Mouse (Mus musculus): ENCODE measurements around the gene Cxcl16. TPM values are rescaled to one million over a fixed set of nuclear protein-coding genes. Genes with fewer than 3 reads are reported as not detected.
"Not testable (repeated sequence)": the region's sequence is repeated elsewhere in the genome, so short reads cannot be mapped to it uniquely, and the experiment has no call there.

Cxcl16 gene
- polyA plus RNA-seq, 1 experiment from 2014 or later = 5.2 TPM

DNA sequence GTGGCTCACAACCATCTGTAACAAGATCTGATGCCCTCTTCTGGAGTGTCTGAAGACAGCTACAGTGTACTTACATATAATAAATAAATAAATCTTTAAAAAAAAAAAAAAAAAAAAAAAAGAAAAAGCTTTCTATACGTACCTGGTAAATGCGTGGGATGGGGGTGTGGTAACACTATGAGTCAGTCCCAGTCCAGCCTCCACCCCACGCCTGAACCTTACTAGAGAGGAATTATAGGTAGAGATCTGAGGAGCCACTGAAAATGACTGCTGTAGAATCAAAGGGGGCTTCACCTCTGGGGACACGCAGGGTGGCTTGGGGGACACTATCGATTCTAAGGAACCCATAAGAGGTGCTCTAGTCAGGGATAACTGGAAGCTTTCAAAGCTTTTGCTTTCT is 13.5 kb upstream of the Cxcl16 start:
- not testable (repeated sequence) for H3K4me2 ChIP-seq; H3K9ac ChIP-seq; H3K9me3 ChIP-seq; H3K27me3 ChIP-seq; H3K27ac ChIP-seq (replicated peaks); H3K4me1 ChIP-seq (replicated peaks); ATAC-seq (ENCODE audit: low FRiP score, low read depth); H3K36me3 ChIP-seq; H3K4me3 ChIP-seq
- 91% methylated on average over 5 of the region's 5 CpGs for WGBS

DNA sequence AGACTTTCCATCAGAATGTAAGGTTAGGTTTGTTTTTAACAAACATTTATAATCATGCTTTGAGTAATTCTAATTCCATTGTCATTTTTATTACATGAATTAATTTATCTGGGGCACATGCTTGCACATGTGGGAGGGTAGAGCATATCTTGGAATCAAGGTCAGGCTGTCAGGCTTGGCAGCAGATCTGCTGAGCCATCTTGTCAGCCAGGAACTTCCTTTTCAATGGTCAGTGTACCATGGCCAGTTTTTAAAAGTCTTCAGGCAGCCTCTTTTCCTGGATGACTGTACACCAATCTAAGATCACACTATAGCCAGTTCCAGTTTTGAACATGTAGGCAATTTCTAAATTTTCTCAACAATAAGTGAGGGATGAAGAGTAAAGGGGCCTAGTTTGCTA is 12.9 kb upstream of the Cxcl16 start:
- Histone ChIP-seq H3K27me3 (no peaks in the 10 kb centered on the region), H3K4me3 (no peak overlapping the region), H3K9me3 (no peaks in the 10 kb centered on the region), H3K27ac (replicated peaks) (no peak overlapping the region), H3K9ac (no peak overlapping the region), H3K4me1 (replicated peaks) (no peaks in the 10 kb centered on the region), H3K36me3 (no peaks in the 10 kb centered on the region), H3K4me2 (no peak overlapping the region)
- ATAC-seq (ENCODE audit: low FRiP score, low read depth) = no peak

DNA sequence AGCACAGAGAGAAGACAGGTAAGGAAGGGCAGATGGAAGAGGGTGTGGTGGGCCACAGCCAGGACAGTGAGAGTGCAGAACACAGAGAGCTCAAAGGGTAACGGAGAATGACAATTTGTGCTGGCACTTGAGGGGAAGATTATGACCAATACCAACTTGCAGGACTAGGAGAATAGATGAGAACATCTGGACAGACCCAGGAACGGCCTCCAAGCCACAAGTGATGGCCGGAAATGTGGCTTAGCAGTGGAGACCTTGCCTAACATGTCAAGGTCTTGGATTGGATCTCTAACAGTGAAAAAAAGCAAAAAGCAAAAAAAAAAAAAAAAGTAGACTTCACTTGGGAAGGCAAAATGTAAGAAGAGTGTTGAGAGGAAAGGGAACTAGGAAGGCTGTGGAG is 10.0 kb upstream of the Cxcl16 start:
- Histone ChIP-seq H3K4me2 (no peak overlapping the region), H3K9ac (no peak overlapping the region), H3K36me3 (no peaks in the 10 kb centered on the region), H3K27me3 (peaks cover 8% of the 10 kb centered on the region; the same call in 1 of the 2 replicates), H3K4me3 (no peak overlapping the region), H3K27ac (replicated peaks) (no peak overlapping the region), H3K4me1 (replicated peaks) (peaks cover 9% of the 10 kb centered on the region), H3K9me3 (no peaks in the 10 kb centered on the region)
- no peak for ATAC-seq (ENCODE audit: low FRiP score, low read depth)
- WGBS = 85% methylated on average over 3 of the region's 3 CpGs

DNA sequence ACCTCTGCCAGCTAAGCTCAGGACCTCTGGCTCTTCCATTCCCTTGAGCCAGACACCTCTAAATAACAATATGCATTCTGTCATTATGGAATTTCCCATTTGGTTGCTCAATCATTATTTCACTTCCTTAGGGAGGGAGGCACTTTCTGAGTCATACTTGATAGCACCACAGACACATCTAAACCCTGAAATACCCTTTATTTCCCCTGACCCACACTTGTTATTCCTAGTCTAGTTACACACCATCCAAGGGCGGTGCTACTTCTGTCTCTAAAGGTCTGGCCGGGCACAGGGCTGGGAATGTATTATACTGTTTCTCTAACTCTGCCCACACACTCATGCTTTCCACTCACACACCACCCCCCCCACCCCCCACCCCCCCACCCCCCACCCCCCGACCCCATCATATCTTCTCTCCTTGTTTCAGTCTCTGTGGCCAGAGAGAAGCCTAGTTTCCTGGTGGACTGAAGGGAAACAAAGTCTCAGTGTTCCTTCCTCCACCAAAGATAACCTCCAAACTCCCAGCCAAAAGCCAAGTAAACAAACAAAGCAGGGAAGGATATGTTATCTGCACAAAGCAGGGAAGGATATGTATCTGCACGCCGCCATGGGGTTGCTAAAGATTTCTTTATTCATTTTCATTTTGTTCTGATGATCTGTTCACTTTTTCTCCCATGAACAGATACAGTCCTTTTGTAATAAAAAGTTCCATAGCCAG is 8.3 kb upstream of the Cxcl16 start:
- Histone ChIP-seq H3K9ac (no peak overlapping the region), H3K4me3 (no peak overlapping the region), H3K4me2 (no peak overlapping the region), H3K9me3 (no peaks in the 10 kb centered on the region), H3K36me3 (no peaks in the 10 kb centered on the region), H3K4me1 (replicated peaks) (peaks cover 9% of the 10 kb centered on the region), H3K27ac (replicated peaks) (no peak overlapping the region), H3K27me3 (peaks cover 8% of the 10 kb centered on the region)
- WGBS = 88% methylated on average over 5 of the region's 5 CpGs
- ATAC-seq (ENCODE audit: low FRiP score, low read depth) = no peak

DNA sequence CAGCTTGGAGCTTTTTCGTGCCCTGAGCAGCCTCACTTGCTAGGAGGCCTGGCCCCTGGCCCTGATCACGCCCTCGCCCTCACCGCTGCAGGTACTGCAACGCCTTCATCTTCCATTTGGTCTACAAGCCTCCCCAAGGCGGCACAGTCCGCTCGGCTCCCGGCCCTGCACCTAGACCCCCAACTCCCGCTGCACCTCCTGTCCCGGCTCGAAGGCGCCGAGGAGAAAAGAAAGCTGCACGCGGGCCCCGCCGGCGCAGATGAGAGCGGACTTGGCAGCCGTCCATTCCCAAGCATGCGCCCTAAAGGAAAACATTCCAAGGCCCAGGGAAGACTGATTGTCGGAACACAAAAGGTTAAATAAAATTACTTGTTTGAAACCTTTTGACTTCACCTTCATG is 6.0 kb upstream of the Cxcl16 start:
- 0 out of 2 replicates have a peak overlapping the region, but pooled peaks have one; percentile 15 for H3K9ac ChIP-seq
- H3K27me3 ChIP-seq = peaks cover 17% of the 10 kb centered on the region
- H3K27ac ChIP-seq (replicated peaks) = no peak overlapping the region
- no peaks in the 10 kb centered on the region for H3K36me3 ChIP-seq
- no peak for ATAC-seq (ENCODE audit: low FRiP score, low read depth)
- WGBS = 17% methylated on average over 23 of the region's 23 CpGs
- H3K9me3 ChIP-seq = no peaks in the 10 kb centered on the region
- peak overlapping the region; percentile 51 for H3K4me2 ChIP-seq
- peaks cover 9% of the 10 kb centered on the region for H3K4me1 ChIP-seq (replicated peaks)
- peak overlapping the region; percentile 23 for H3K4me3 ChIP-seq

DNA sequence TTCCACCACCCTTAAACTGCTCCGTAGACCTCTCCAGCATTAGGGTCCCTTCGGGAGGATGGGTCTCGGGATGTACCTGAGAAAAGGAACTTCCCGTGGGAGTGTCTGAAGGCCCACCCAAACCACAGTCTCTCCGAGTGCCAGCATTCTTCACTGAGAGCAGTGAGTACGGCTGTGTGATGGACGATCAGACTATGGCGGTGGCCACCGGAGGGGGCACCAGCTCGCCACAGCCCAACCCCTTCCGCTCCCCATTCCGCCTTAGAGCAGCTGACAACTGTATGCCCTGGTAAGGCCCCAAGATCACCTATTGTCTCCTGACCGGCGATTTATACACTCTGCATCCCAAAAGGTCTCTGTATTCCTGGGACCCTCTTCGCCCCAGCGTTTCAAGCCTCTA is 5.4 kb upstream of the Cxcl16 start:
- 24% methylated on average over 16 of the region's 16 CpGs for WGBS
- ATAC-seq (ENCODE audit: low FRiP score, low read depth) = no peak
- H3K36me3 ChIP-seq = no peaks in the 10 kb centered on the region
- peak overlapping the region; percentile 23 for H3K4me3 ChIP-seq
- H3K27me3 ChIP-seq = peaks cover 23% of the 10 kb centered on the region
- H3K4me2 ChIP-seq = peak overlapping the region; percentile 51
- peaks cover 9% of the 10 kb centered on the region for H3K4me1 ChIP-seq (replicated peaks)
- no peak overlapping the region for H3K9ac ChIP-seq
- no peak overlapping the region for H3K27ac ChIP-seq (replicated peaks)
- no peaks in the 10 kb centered on the region for H3K9me3 ChIP-seq

DNA sequence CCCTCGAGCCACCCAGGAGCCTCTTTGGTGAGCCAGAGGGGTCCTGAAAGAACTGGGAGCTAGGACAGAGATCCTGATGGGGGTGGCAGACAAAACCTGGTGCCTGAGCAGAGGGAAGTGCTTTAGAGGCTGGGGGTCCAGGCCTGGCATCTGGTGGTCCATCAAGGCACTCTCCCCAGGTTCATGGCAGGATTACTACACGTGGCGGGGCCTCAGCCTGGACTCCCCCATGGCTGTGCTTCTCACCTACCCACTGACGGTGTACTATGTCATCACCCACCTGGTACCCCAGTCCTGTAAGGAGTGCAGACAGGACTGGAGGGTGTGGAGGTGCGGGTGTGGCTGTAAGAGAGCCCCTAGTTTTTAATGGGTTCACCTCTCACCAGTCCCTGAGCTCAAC is 4.2 kb upstream of the Cxcl16 start:
- Histone ChIP-seq H3K27ac (replicated peaks) (no peak overlapping the region), H3K9me3 (no peaks in the 10 kb centered on the region), H3K27me3 (peaks cover 31% of the 10 kb centered on the region), H3K9ac (no peak overlapping the region), H3K4me1 (replicated peaks) (peaks cover 13% of the 10 kb centered on the region), H3K4me3 (no peak overlapping the region), H3K36me3 (no peaks in the 10 kb centered on the region), H3K4me2 (no peak overlapping the region)
- no peak for ATAC-seq (ENCODE audit: low FRiP score, low read depth)
- WGBS = 78% methylated on average over 5 of the region's 5 CpGs

DNA sequence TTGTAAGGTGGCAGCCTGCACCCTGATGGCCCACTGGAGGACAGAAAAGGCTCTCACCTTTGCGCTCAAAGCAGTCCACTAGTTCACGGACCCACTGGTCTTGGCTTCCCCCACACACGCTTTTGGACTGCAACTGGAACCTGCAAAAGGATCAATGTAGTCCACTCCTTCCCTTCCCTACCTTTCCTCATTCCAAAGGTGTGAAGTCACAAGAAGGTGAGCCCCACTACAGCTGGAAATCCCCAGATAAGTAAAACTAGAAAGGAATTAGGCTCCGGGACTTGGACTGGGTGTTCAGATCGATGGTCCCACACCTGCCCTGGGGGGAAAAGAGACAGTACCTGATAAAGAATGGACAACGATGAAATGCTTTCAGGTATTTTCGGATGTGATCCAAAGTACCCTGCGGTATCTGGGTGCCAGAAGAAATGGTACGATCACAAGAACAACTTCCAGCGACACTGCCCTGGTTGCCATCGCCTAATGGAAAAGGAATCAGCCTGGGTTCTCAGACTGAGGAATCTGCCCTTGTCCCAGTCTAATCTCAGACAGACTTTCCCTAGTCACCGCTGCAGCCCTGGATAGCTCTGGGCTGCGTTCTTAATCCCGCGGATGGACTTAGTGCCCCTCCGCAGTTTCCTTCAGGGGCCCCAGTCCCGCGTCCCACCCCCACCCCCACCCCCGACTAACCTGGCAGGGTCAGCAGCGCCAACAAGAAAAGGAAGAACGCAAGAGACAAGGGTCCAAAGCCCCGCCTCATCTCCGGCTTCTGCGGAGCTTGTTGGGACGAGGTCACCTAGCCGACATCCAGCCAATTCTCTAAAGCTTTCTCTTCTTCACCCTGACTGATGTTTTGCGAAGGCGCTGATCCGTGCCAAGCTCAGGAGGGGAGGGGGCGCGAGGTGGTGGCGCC is 840 bp downstream of the Cxcl16 start, which contains the start of gene Zmynd15:
Gene Zmynd15 (plus strand): TSS at position 746 of the 913 bp plus-strand sequence.
- H3K27ac ChIP-seq (replicated peaks) = no peak within 1 kb of the TSS
- 20% methylated on average over 31 of the region's 32 CpGs for WGBS
- H3K4me2 ChIP-seq = peak within 1 kb of the TSS; percentile 72
- peaks cover 28% of the 10 kb centered on the region for H3K27me3 ChIP-seq
- peaks cover 4% of the 10 kb centered on the region; the same call in 1 of the 2 replicates for H3K4me1 ChIP-seq (replicated peaks)
- H3K36me3 ChIP-seq = no peaks in the 10 kb centered on the region
- ATAC-seq (ENCODE audit: low FRiP score, low read depth) = no peak
- peak within 1 kb of the TSS; percentile 37; the same call in 1 of the 2 replicates for H3K9ac ChIP-seq
- peak within 1 kb of the TSS; percentile 40 for H3K4me3 ChIP-seq
- no peaks in the 10 kb centered on the region for H3K9me3 ChIP-seq

DNA sequence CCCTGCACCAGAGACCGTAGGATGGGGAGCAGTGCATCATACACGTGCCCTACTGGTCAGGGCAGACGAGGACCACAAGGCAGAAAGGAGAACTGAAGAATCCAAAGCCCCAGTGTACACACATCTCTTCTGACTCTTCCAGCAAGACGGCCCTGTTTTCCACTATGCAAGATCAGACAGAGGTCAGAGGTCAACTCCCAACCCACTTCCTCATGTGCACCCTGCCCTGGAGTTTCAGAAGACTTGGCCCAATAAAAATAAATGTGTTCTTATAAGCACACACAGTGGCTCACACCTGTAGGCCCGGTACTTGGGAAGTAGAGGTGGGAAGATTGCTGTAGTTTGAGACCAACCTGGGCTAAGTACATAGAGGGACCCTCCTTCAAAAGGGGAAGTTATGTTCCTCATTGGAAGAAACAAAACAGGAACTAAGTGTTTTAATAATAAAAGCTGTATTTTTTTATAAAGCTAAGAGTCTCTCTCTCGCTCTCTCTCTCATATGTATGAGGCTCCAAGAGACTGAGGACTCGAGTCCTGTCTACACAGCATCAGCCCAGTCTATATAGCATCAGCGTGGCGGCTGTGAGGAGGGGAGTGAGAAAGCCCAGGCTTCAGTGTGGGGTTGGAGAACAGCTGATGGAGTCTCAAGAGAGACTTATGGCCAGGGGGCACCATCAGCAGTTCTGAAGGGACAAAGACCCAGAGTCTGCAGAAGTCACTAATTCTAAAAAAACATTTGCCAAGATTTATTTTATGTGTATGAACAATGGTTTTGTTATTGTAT is 6.3 kb downstream of the Cxcl16 start:
- ATAC-seq (ENCODE audit: low FRiP score, low read depth) = no peak
- peak overlapping the region; percentile 11; the same call in 1 of the 2 replicates for H3K9ac ChIP-seq
- H3K27ac ChIP-seq (replicated peaks) = no peak overlapping the region
- no peak overlapping the region for H3K4me3 ChIP-seq
- H3K4me2 ChIP-seq = peak overlapping the region; percentile 64
- peaks cover 20% of the 10 kb centered on the region for H3K4me1 ChIP-seq (replicated peaks)
- H3K9me3 ChIP-seq = no peaks in the 10 kb centered on the region
- H3K27me3 ChIP-seq = peaks cover 1% of the 10 kb centered on the region
- H3K36me3 ChIP-seq = peaks cover 6% of the 10 kb centered on the region
- 89% methylated on average over 9 of the region's 9 CpGs for WGBS

DNA sequence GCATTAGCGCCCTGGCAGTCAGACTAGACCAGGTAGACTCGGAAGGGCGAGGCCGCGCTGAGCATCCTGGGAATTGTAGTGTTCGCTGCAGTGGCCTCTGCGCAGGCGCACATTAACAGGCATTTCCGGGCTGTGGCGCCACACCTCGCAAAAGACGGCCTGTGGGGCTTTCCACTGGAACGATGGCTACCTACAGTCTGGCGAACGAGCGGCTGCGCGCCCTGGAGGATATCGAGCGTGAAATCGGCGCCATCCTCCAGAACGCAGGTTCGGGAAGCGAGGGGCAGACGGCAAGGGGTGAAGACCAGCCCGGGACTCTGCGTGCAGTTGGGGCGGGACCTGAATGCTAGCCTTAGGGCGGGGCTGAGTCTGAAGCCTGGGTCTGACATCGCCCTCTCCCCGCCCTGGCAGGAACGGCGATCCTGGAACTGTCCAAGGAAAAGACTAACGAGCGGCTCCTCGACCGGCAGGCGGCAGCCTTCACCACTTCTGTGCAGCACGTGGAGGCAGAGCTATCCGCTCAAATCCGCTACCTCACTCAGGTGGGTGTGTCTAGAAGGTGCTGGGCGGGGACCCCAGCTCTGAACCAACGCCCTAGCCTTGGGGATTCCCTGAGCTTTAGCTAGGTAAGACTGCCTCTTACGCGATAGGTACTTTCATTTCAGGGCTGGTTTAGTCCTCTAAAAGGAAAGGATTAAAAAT is 7.8 kb downstream of the Cxcl16 start, which contains the start of gene Med11:
Gene Med11 (plus strand): TSS at position 123 of the 702 bp plus-strand sequence.
- H3K4me3 ChIP-seq = peak within 1 kb of the TSS; percentile 66
- H3K4me1 ChIP-seq (replicated peaks) = peaks cover 20% of the 10 kb centered on the region
- H3K27me3 ChIP-seq = no peaks in the 10 kb centered on the region
- peaks cover 6% of the 10 kb centered on the region for H3K36me3 ChIP-seq
- H3K27ac ChIP-seq (replicated peaks) = peak within 1 kb of the TSS; percentile 98
- peak within 1 kb of the TSS; percentile 71 for H3K9ac ChIP-seq
- WGBS = under 1% methylated on average over 45 of the region's 46 CpGs
- H3K4me2 ChIP-seq = peak within 1 kb of the TSS; percentile 64
- H3K9me3 ChIP-seq = no peaks in the 10 kb centered on the region
- ATAC-seq (ENCODE audit: low FRiP score, low read depth) = peak; percentile 98

DNA sequence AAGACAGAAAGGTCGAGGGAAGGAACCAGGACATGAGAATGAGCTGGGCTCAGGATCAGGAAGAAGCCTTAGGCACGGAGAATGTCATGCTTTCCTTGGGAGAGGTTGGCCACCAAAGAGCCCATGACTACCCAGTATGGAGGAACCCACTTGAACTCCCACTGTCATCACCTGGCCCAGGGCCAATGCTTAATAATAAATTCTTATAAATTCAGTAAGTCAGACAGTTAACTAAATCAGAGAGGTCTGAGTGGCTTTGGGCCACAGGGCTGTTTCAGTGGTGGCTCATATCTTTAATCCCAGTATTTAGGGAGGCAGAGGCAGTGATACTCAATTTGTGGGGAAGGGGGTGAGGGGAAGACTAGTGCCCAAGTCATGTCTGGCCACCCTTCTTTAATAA is 8.9 kb downstream of the Cxcl16 start:
- no peak for ATAC-seq (ENCODE audit: low FRiP score, low read depth)
- no peak overlapping the region for H3K27ac ChIP-seq (replicated peaks)
- no peak overlapping the region for H3K9ac ChIP-seq
- H3K9me3 ChIP-seq = no peaks in the 10 kb centered on the region
- H3K4me3 ChIP-seq = no peak overlapping the region
- H3K36me3 ChIP-seq = peaks cover 6% of the 10 kb centered on the region
- 86% methylated on average over 2 of the region's 2 CpGs for WGBS
- no peaks in the 10 kb centered on the region for H3K27me3 ChIP-seq
- peaks cover 20% of the 10 kb centered on the region for H3K4me1 ChIP-seq (replicated peaks)
- no peak overlapping the region for H3K4me2 ChIP-seq
